Mouse (Mus musculus) right cerebral cortex, postnatal 4 days (tissue): ENCODE data around the gene P2ry12.
A peak's percentile ranks its signal among the peaks of the same experiment; 100 is the strongest.

Experiments used
- DNase-seq: peaks from one replicate; pipeline ENCODE4 v3.0.0-alpha.2; 2022

Gene P2ry12

GRCm38 (mm10) chr3:59262704-59263103 lies at the start of gene P2ry12:
TSS of gene P2ry12 (minus strand) at chr3:59262871.
- DNase-seq: no peak

- DNase-seq: no peak
Observed at GRCm38 (mm10) chr3:59305518-59305917, 42.8 kb upstream of the P2ry12 start.

- no peak for DNase-seq
Observed at GRCm38 (mm10) chr3:59304944-59305343, 42.3 kb upstream of the P2ry12 start.

GRCm38 (mm10) chr3:59297653-59298052 lies 35.0 kb upstream of the P2ry12 start:
- DNase-seq: no peak

- DNase-seq: no peak
Observed at GRCm38 (mm10) chr3:59296563-59297130, 34.0 kb upstream of the P2ry12 start.

GRCm38 (mm10) chr3:59295699-59296562 lies 33.3 kb upstream of the P2ry12 start:
- DNase-seq: no peak

GRCm38 (mm10) chr3:59293437-59294199 lies 30.9 kb upstream of the P2ry12 start:
- DNase-seq: no peak

GRCm38 (mm10) chr3:59290551-59290950 lies 27.9 kb upstream of the P2ry12 start:
- DNase-seq: no peak

- DNase-seq: no peak
Observed at GRCm38 (mm10) chr3:59278620-59279019, 15.9 kb upstream of the P2ry12 start.

- DNase-seq: no peak
Observed at GRCm38 (mm10) chr3:59278254-59278533, 15.5 kb upstream of the P2ry12 start.

- DNase-seq: no peak
Observed at GRCm38 (mm10) chr3:59277502-59278253, 15.0 kb upstream of the P2ry12 start.

GRCm38 (mm10) chr3:59270811-59271210 lies 8.1 kb upstream of the P2ry12 start:
- no peak for DNase-seq

- DNase-seq: no peak
Observed at GRCm38 (mm10) chr3:59263988-59264387, 1.3 kb upstream of the P2ry12 start.

- DNase-seq: no peak
Observed at GRCm38 (mm10) chr3:59263417-59263816, 746 bp upstream of the P2ry12 start.

- DNase-seq: no peak
Observed at GRCm38 (mm10) chr3:59261709-59262472, 780 bp downstream of the P2ry12 start.

- no peak for DNase-seq
Observed at GRCm38 (mm10) chr3:59260745-59261144, 1.9 kb downstream of the P2ry12 start.

GRCm38 (mm10) chr3:59257740-59258664 lies 4.7 kb downstream of the P2ry12 start:
- no peak for DNase-seq

- no peak for DNase-seq
Observed at GRCm38 (mm10) chr3:59250454-59250853, 12.2 kb downstream of the P2ry12 start.

- no peak for DNase-seq
Observed at GRCm38 (mm10) chr3:59248031-59248430, 14.6 kb downstream of the P2ry12 start.

- peak; percentile 30 for DNase-seq
Observed at GRCm38 (mm10) chr3:59243384-59243783, 19.3 kb downstream of the P2ry12 start.

GRCm38 (mm10) chr3:59234878-59235277 lies 27.8 kb downstream of the P2ry12 start:
- DNase-seq: no peak
